Mouse (Mus musculus): ENCODE data around the gene Iqcn. TPM values are rescaled to one million over a fixed set of nuclear protein-coding genes. Genes with fewer than 3 reads are reported as not detected.

The Iqcn gene
- polyA plus RNA-seq, 1 experiment from 2014 or later: 0.05 TPM

- DNase-seq (ENCODE audit: low spot score): no peak
- H3K27ac ChIP-seq (replicated peaks): no peak overlapping the region
- peaks cover 62% of the 10 kb centered on the region for H3K4me1 ChIP-seq
- peaks cover 19% of the 10 kb centered on the region for H3K27me3 ChIP-seq (replicated peaks; ENCODE audit: low read depth, poor library complexity, severe bottlenecking)
- peaks cover 29% of the 10 kb centered on the region for H3K36me3 ChIP-seq (replicated peaks)
- peak overlapping the region; percentile 83; the same call in 1 of the 2 replicates for H3K4me3 ChIP-seq
- WGBS: 86% methylated on average over 24 of the region's 24 CpGs
- H3K9me3 ChIP-seq: no peaks in the 10 kb centered on the region
Measured at GRCm38 (mm10) chr8:70755661-70756475, 52.6 kb downstream of the Iqcn start.

GRCm38 (mm10) chr8:70756476-70757040 lies 53.3 kb downstream of the Iqcn start:
- H3K27ac ChIP-seq (replicated peaks): no peak overlapping the region
- H3K4me3 ChIP-seq: no peak overlapping the region
- no peak for DNase-seq (ENCODE audit: low spot score)
- H3K4me1 ChIP-seq: peaks cover 68% of the 10 kb centered on the region
- 90% methylated on average over 6 of the region's 6 CpGs for WGBS
- no peaks in the 10 kb centered on the region for H3K9me3 ChIP-seq
- H3K36me3 ChIP-seq (replicated peaks): peaks cover 29% of the 10 kb centered on the region
- H3K27me3 ChIP-seq (replicated peaks; ENCODE audit: low read depth, poor library complexity, severe bottlenecking): peaks cover 19% of the 10 kb centered on the region

GRCm38 (mm10) chr8:70757523-70758307 lies 54.5 kb downstream of the Iqcn start:
- Histone ChIP-seq H3K4me1 (peaks cover 64% of the 10 kb centered on the region), H3K4me3 (peak overlapping the region; percentile 3; the same call in 1 of the 2 replicates)

GRCm38 (mm10) chr8:70758308-70758615 lies 55.0 kb downstream of the Iqcn start:
- Histone ChIP-seq H3K36me3 (replicated peaks) (peaks cover 29% of the 10 kb centered on the region), H3K27ac (replicated peaks) (no peak overlapping the region), H3K4me3 (peak overlapping the region; percentile 3; the same call in 1 of the 2 replicates), H3K9me3 (no peaks in the 10 kb centered on the region), H3K4me1 (peaks cover 58% of the 10 kb centered on the region), H3K27me3 (replicated peaks; ENCODE audit: low read depth, poor library complexity, severe bottlenecking) (peaks cover 19% of the 10 kb centered on the region)
- DNase-seq (ENCODE audit: low spot score): no peak
- WGBS: 85% methylated on average over 7 of the region's 7 CpGs

More at GRCm38 (mm10) chr8:70757523-70758307, 54.5 kb downstream of the Iqcn start:
- peak; percentile 48 for DNase-seq (ENCODE audit: low spot score)
- Histone ChIP-seq H3K27ac (replicated peaks) (no peak overlapping the region), H3K27me3 (replicated peaks; ENCODE audit: low read depth, poor library complexity, severe bottlenecking) (peaks cover 19% of the 10 kb centered on the region), H3K36me3 (replicated peaks) (peaks cover 29% of the 10 kb centered on the region), H3K9me3 (no peaks in the 10 kb centered on the region)
- 71% methylated on average over 22 of the region's 22 CpGs for WGBS

- H3K4me1 ChIP-seq: peaks cover 53% of the 10 kb centered on the region
- peaks cover 29% of the 10 kb centered on the region for H3K36me3 ChIP-seq (replicated peaks)
- peaks cover 19% of the 10 kb centered on the region for H3K27me3 ChIP-seq (replicated peaks; ENCODE audit: low read depth, poor library complexity, severe bottlenecking)
- WGBS: 70% methylated on average over 19 of the region's 19 CpGs
- no peak for DNase-seq (ENCODE audit: low spot score)
- 0 out of 2 replicates have a peak overlapping the region, but pooled peaks have one; percentile 1 for H3K4me3 ChIP-seq
- no peak overlapping the region for H3K27ac ChIP-seq (replicated peaks)
- no peaks in the 10 kb centered on the region for H3K9me3 ChIP-seq
Measured at GRCm38 (mm10) chr8:70758616-70759561, 55.6 kb downstream of the Iqcn start.

- Histone ChIP-seq H3K27me3 (replicated peaks; ENCODE audit: low read depth, poor library complexity, severe bottlenecking) (peaks cover 19% of the 10 kb centered on the region), H3K4me1 (peaks cover 41% of the 10 kb centered on the region), H3K4me3 (peak overlapping the region; percentile 80), H3K9me3 (no peaks in the 10 kb centered on the region), H3K27ac (replicated peaks) (peak overlapping the region; percentile 81), H3K36me3 (replicated peaks) (peaks cover 29% of the 10 kb centered on the region)
- peak; percentile 37 for DNase-seq (ENCODE audit: low spot score)
- WGBS: 1% methylated on average over 22 of the region's 22 CpGs
Measured at GRCm38 (mm10) chr8:70760350-70760749, 57.1 kb downstream of the Iqcn start.

GRCm38 (mm10) chr8:70760775-70761406 lies 57.6 kb downstream of the Iqcn start, which contains the start of gene Mpv17l2:
Mpv17l2 (minus strand) TSS chr8:70760946.
- peaks cover 19% of the 10 kb centered on the region for H3K27me3 ChIP-seq (replicated peaks; ENCODE audit: low read depth, poor library complexity, severe bottlenecking)
- peak within 1 kb of the TSS; percentile 80 for H3K4me3 ChIP-seq
- peaks cover 41% of the 10 kb centered on the region for H3K4me1 ChIP-seq
- no peaks in the 10 kb centered on the region for H3K9me3 ChIP-seq
- peak within 1 kb of the TSS; percentile 81 for H3K27ac ChIP-seq (replicated peaks)
- DNase-seq (ENCODE audit: low spot score): peak; percentile 97
- WGBS: 1% methylated on average over 55 of the region's 55 CpGs
- H3K36me3 ChIP-seq (replicated peaks): peaks cover 29% of the 10 kb centered on the region

GRCm38 (mm10) chr8:70762118-70762517 lies 58.9 kb downstream of the Iqcn start:
- peaks cover 52% of the 10 kb centered on the region for H3K4me1 ChIP-seq
- H3K27ac ChIP-seq (replicated peaks): no peak overlapping the region
- no peak for DNase-seq (ENCODE audit: low spot score)
- no peaks in the 10 kb centered on the region for H3K9me3 ChIP-seq
- peaks cover 11% of the 10 kb centered on the region for H3K27me3 ChIP-seq (replicated peaks; ENCODE audit: low read depth, poor library complexity, severe bottlenecking)
- no peak overlapping the region for H3K4me3 ChIP-seq
- H3K36me3 ChIP-seq (replicated peaks): peaks cover 17% of the 10 kb centered on the region
- 88% methylated on average over 1 of the region's 1 CpGs for WGBS

- Histone ChIP-seq H3K36me3 (replicated peaks) (peaks cover 15% of the 10 kb centered on the region), H3K27ac (replicated peaks) (no peak overlapping the region), H3K4me3 (no peak overlapping the region), H3K27me3 (replicated peaks; ENCODE audit: low read depth, poor library complexity, severe bottlenecking) (peaks cover 17% of the 10 kb centered on the region), H3K9me3 (no peaks in the 10 kb centered on the region), H3K4me1 (peaks cover 59% of the 10 kb centered on the region)
- WGBS: 6% methylated on average over 3 of the region's 3 CpGs
- DNase-seq (ENCODE audit: low spot score): peak; percentile 66
Measured at GRCm38 (mm10) chr8:70763354-70763753, 60.1 kb downstream of the Iqcn start.

GRCm38 (mm10) chr8:70764026-70764425 lies 60.8 kb downstream of the Iqcn start:
- H3K4me1 ChIP-seq: peaks cover 54% of the 10 kb centered on the region

GRCm38 (mm10) chr8:70764676-70765075 lies 61.4 kb downstream of the Iqcn start:
- Histone ChIP-seq H3K9me3 (no peaks in the 10 kb centered on the region), H3K4me1 (peaks cover 54% of the 10 kb centered on the region), H3K4me3 (peak overlapping the region; percentile 61; the same call in 1 of the 2 replicates), H3K27ac (replicated peaks) (no peak overlapping the region), H3K27me3 (replicated peaks; ENCODE audit: low read depth, poor library complexity, severe bottlenecking) (peaks cover 17% of the 10 kb centered on the region), H3K36me3 (replicated peaks) (peaks cover 23% of the 10 kb centered on the region)
- DNase-seq (ENCODE audit: low spot score): no peak
- WGBS: 91% methylated on average over 13 of the region's 13 CpGs

More at GRCm38 (mm10) chr8:70764026-70764425, 60.8 kb downstream of the Iqcn start:
- H3K36me3 ChIP-seq (replicated peaks): peaks cover 17% of the 10 kb centered on the region
- no peaks in the 10 kb centered on the region for H3K9me3 ChIP-seq
- H3K27me3 ChIP-seq (replicated peaks; ENCODE audit: low read depth, poor library complexity, severe bottlenecking): peaks cover 17% of the 10 kb centered on the region
- DNase-seq (ENCODE audit: low spot score): no peak
- H3K4me3 ChIP-seq: no peak overlapping the region
- no peak overlapping the region for H3K27ac ChIP-seq (replicated peaks)
- WGBS: 86% methylated on average over 8 of the region's 8 CpGs
